8 mouse cellular contexts compared by ENCODE assay signal in genomic region chr2:32608778-32609435, GRCm38 (mm10). TPM values are rescaled to one million over a fixed set of nuclear protein-coding genes. Genes with fewer than 3 reads are reported as not detected.
A peak's percentile ranks its signal among the peaks of the same experiment; 100 is the strongest.
DNase-seq lines count a peak whose midpoint lies in the region; ATAC-seq and TF ChIP-seq lines count a peak whose summit lies in the region.

No protein-coding gene starts in this region.

- no peak for DNase-seq in heart, adult 9 months (ENCODE audit: low spot score in 2 of 2)
- peak; percentile 37 for DNase-seq in ES-E14 (ENCODE audit: low read depth, low spot score)
- no peak for DNase-seq in midbrain, embryonic 10.5 days (ENCODE audit: low spot score)
- DNase-seq in adipocyte (ENCODE audit: low spot score): no peak
- no peak for DNase-seq in ovary, postnatal 10 days (ENCODE audit: low spot score)
- DNase-seq in left cerebral cortex, postnatal 14 days (ENCODE audit: low spot score in 2 of 2): no peak

- peak overlapping the region; percentile 95 for H3K4me2 ChIP-seq in heart, embryonic 11.5 days

- peak overlapping the region; percentile 87 for H3K27ac ChIP-seq in heart, embryonic 11.5 days (ENCODE audit: low read depth, low read length)
- H3K27ac ChIP-seq in ES-E14 (ENCODE audit: insufficient read depth, low read depth, low read length, poor library complexity, severe bottlenecking): peak overlapping the region; percentile 0; the same call in 1 of the 2 replicates
- peak overlapping the region; percentile 29; the same call in 1 of the 2 replicates for H3K27ac ChIP-seq in midbrain, embryonic 10.5 days (replicated peaks)

- no peaks in the 10 kb centered on the region for H3K9me3 ChIP-seq in heart, embryonic 11.5 days (replicated peaks; ENCODE audit: control insufficient read depth, low read length)
- no peaks in the 10 kb centered on the region for H3K9me3 ChIP-seq in ES-E14 (ENCODE audit: control insufficient read depth, insufficient read depth, low read depth, low read length)
- H3K9me3 ChIP-seq in midbrain, embryonic 10.5 days (replicated peaks): no peaks in the 10 kb centered on the region

- H3K4me1 ChIP-seq in heart, embryonic 11.5 days (ENCODE audit: control insufficient read depth, insufficient read depth, low read length): peaks cover 31% of the 10 kb centered on the region
- H3K4me1 ChIP-seq in ES-E14 (ENCODE audit: control insufficient read depth in 2 of 2, insufficient read depth in 2 of 2, low read length in 2 of 2, poor library complexity in 1 of 2): peaks cover 4 to 22% of the 10 kb centered on the region in 2 experiments; a peak in 3 of 4 replicates
- peaks cover 38% of the 10 kb centered on the region for H3K4me1 ChIP-seq in midbrain, embryonic 10.5 days

- 34% methylated on average over 18 of the region's 18 CpGs for WGBS in heart, embryonic 11.5 days (ENCODE audit: insufficient replicate concordance)
- 43% methylated on average over 18 of the region's 18 CpGs for WGBS in midbrain, embryonic 10.5 days

- H3K36me3 ChIP-seq in heart, embryonic 11.5 days (ENCODE audit: control insufficient read depth, insufficient read depth, low read length): 0 out of 2 replicates have a peak, but pooled peaks cover 6% of the 10 kb centered on the region
- peaks cover 6% of the 10 kb centered on the region; the same call in 1 of the 2 replicates for H3K36me3 ChIP-seq in ES-E14 (ENCODE audit: control insufficient read depth, insufficient read depth, low read length, poor library complexity, severe bottlenecking)
- H3K36me3 ChIP-seq in midbrain, embryonic 10.5 days: peaks cover 12% of the 10 kb centered on the region; the same call in 1 of the 2 replicates

- intact Hi-C loops in left cerebral cortex, postnatal 14 days (cut with DNase I): no loop called here

- in situ Hi-C loops in ES-E14 (cut with MboI; ENCODE audit: low sequenced_read_pairs in 2 of 2, unreplicated experiment in 2 of 2): no loop called here

- H3K4me3 ChIP-seq in heart, embryonic 11.5 days (ENCODE audit: low read depth, low read length): peak overlapping the region; percentile 88
- H3K4me3 ChIP-seq in ES-E14 (ENCODE audit: insufficient read depth in 1 of 2, low read depth in 1 of 2, low read length in 2 of 2, poor library complexity in 1 of 2, severe bottlenecking in 1 of 2): peak overlapping the region; percentile 84 to 95
- H3K4me3 ChIP-seq in midbrain, embryonic 10.5 days: peak overlapping the region; percentile 78

- peak; percentile 60 for ATAC-seq in heart, embryonic 11.5 days (replicated peaks; ENCODE audit: insufficient number of reproducible peaks, low FRiP score, low TSS enrichment)
- ATAC-seq in granulocyte monocyte progenitor cell, adult 5-6 weeks (replicated peaks; ENCODE audit: poor library complexity, severe bottlenecking): peak; percentile 29; the same call in 1 of the 2 replicates

- peak overlapping the region; percentile 52 for H3K9ac ChIP-seq in heart, embryonic 11.5 days (ENCODE audit: low read depth, low read length)
- H3K9ac ChIP-seq in ES-E14 (ENCODE audit: insufficient read depth, low read depth, low read length, poor library complexity, severe bottlenecking): peak overlapping the region; percentile 14; the same call in 1 of the 2 replicates

- no peaks in the 10 kb centered on the region for H3K27me3 ChIP-seq in heart, embryonic 11.5 days (ENCODE audit: control insufficient read depth, insufficient read depth, low read length)
- H3K27me3 ChIP-seq in midbrain, embryonic 10.5 days (ENCODE audit: low read depth, poor library complexity, severe bottlenecking): peaks cover 12% of the 10 kb centered on the region

TF ChIP-seq in ES-E14, 5 proteins besides CTCF, POLR2A, EP300 and RAD21:
- TF ChIP-seq HCFC1 (IDR thresholded peaks at IDR 0.05; ENCODE audit: borderline replicate concordance, insufficient read depth, low read length) (no peak), MAFK (IDR thresholded peaks at IDR 0.05; ENCODE audit: insufficient read depth, low read depth, low read length) (no peak), ZC3H11A (IDR thresholded peaks at IDR 0.05; ENCODE audit: borderline replicate concordance, low read depth, low read length) (no peak), CHD2 (IDR thresholded peaks at IDR 0.05; ENCODE audit: low read depth, low read length) (no peak), ZNF384 (IDR thresholded peaks at IDR 0.05; ENCODE audit: low read depth, low read length) (no peak)
TF ChIP-seq in ES-E14: peak in this region for 0.

RNA-seq across cellular contexts. Expression of gene St6galnac6, which starts 9.4 kb away (rescaled TPM):
- 8.3 and 9.3 TPM in 2 replicates for polyA plus RNA-seq in heart, embryonic 11.5 days (2014; fragmentation: Nextera tagmentation; extraction: Ambion mirVana)
- total RNA-seq in ES-E14 (2012; rRNA removed): 18.0 and 27.2 TPM in 2 replicates
- total RNA-seq in granulocyte monocyte progenitor cell, adult 5-6 weeks (2014; fragmentation: Nextera tagmentation): 16.2 and 19.0 TPM in 2 replicates
- 11.3 and 14.2 TPM in 2 replicates for total RNA-seq in granulocyte monocyte progenitor cell, adult 5-6 weeks (2017)
- polyA plus RNA-seq in midbrain, embryonic 10.5 days (2016; fragmentation: Nextera tagmentation; extraction: Ambion mirVana): 10.8 and 11.9 TPM in 2 replicates
- 100 to 1,000 TPM; 110 to 114 TPM for total RNA-seq in left cerebral cortex, postnatal 14 days (2021)

RNA-seq across cellular contexts. Expression of gene Ak1, which starts 12.7 kb away (rescaled TPM):
- 212 and 221 TPM in 2 replicates for polyA plus RNA-seq in heart, embryonic 11.5 days (2014; fragmentation: Nextera tagmentation; extraction: Ambion mirVana)
- total RNA-seq in ES-E14 (2012; rRNA removed): 77.4 and 90.8 TPM in 2 replicates
- 3.4 TPM in 1 of 2 replicates, not detected in the other for total RNA-seq in granulocyte monocyte progenitor cell, adult 5-6 weeks (2014; fragmentation: Nextera tagmentation)
- 0.78 and 3.3 TPM in 2 replicates for total RNA-seq in granulocyte monocyte progenitor cell, adult 5-6 weeks (2017)
- 26.4 and 30.3 TPM in 2 replicates for polyA plus RNA-seq in midbrain, embryonic 10.5 days (2016; fragmentation: Nextera tagmentation; extraction: Ambion mirVana)
- total RNA-seq in left cerebral cortex, postnatal 14 days (2021): 100 to 1,000 TPM; 162 to 164 TPM

RNA-seq across cellular contexts. Expression of gene St6galnac4, which starts 22.0 kb away (rescaled TPM):
- 32.9 and 40.9 TPM in 2 replicates for polyA plus RNA-seq in heart, embryonic 11.5 days (2014; fragmentation: Nextera tagmentation; extraction: Ambion mirVana)
- 9.4 and 14.8 TPM in 2 replicates for total RNA-seq in ES-E14 (2012; rRNA removed)
- 37.5 and 51.7 TPM in 2 replicates for total RNA-seq in granulocyte monocyte progenitor cell, adult 5-6 weeks (2014; fragmentation: Nextera tagmentation)
- total RNA-seq in granulocyte monocyte progenitor cell, adult 5-6 weeks (2017): 26.0 and 31.9 TPM in 2 replicates
- 15.9 and 17.1 TPM in 2 replicates for polyA plus RNA-seq in midbrain, embryonic 10.5 days (2016; fragmentation: Nextera tagmentation; extraction: Ambion mirVana)
- 10 to 100 TPM; 36.2 to 38.4 TPM for total RNA-seq in left cerebral cortex, postnatal 14 days (2021)

RNA-seq across cellular contexts. Expression of gene 9430097D07Rik, which starts 33.4 kb away (rescaled TPM):
- 0.17 TPM in 1 of 2 replicates, not detected in the other for polyA plus RNA-seq in heart, embryonic 11.5 days (2014; fragmentation: Nextera tagmentation; extraction: Ambion mirVana)
- 0.37 and 0.71 TPM in 2 replicates for total RNA-seq in ES-E14 (2012; rRNA removed)
- not detected in 2 replicates for total RNA-seq in granulocyte monocyte progenitor cell, adult 5-6 weeks (2014; fragmentation: Nextera tagmentation)
- not detected in 2 replicates for total RNA-seq in granulocyte monocyte progenitor cell, adult 5-6 weeks (2017)
- polyA plus RNA-seq in midbrain, embryonic 10.5 days (2016; fragmentation: Nextera tagmentation; extraction: Ambion mirVana): 0.17 and 0.22 TPM in 2 replicates
- total RNA-seq in left cerebral cortex, postnatal 14 days (2021): 1 to 10 TPM in 1 of 2 experiments, under 1 TPM in 1; 0.86 to 1.1 TPM

RNA-seq across cellular contexts. Expression of gene Pip5kl1, which starts 34.3 kb away (rescaled TPM):
- 0.31 and 0.51 TPM in 2 replicates for polyA plus RNA-seq in heart, embryonic 11.5 days (2014; fragmentation: Nextera tagmentation; extraction: Ambion mirVana)
- 3.5 and 5.0 TPM in 2 replicates for total RNA-seq in ES-E14 (2012; rRNA removed)
- total RNA-seq in granulocyte monocyte progenitor cell, adult 5-6 weeks (2014; fragmentation: Nextera tagmentation): 1.8 TPM in 1 of 2 replicates, not detected in the other
- total RNA-seq in granulocyte monocyte progenitor cell, adult 5-6 weeks (2017): not detected in 2 replicates
- polyA plus RNA-seq in midbrain, embryonic 10.5 days (2016; fragmentation: Nextera tagmentation; extraction: Ambion mirVana): 1.9 and 2.8 TPM in 2 replicates
- 10 to 100 TPM; 12.7 to 14.3 TPM for total RNA-seq in left cerebral cortex, postnatal 14 days (2021)

Comparison
In these comparisons a context has a peak if more than half of its experiments do, and no peak if none do; other contexts are left out.
1. H3K27ac ChIP-seq: peak in every context shown above with its lines; median percentile 87 in heart, embryonic 11.5 days; 29 in midbrain, embryonic 10.5 days; 0 in ES-E14.
2. RNA of gene Ak1, which starts 12.7 kb away (total RNA-seq): 162 to 164 TPM in left cerebral cortex, postnatal 14 days and 77.4 to 90.8 TPM in ES-E14; 0.78 to 3.4 TPM in granulocyte monocyte progenitor cell, adult 5-6 weeks; every median in the first group is over 10 times any median in the second.
3. Peak in every context shown above with its lines, with median percentiles within 50 percentile points of each other: H3K4me3 ChIP-seq.